Mouse (Mus musculus) G1E (cell line): ENCODE measurements around the gene AU018091.

ENCODE experiments used
- CTCF ChIP-seq: IDR thresholded peaks from 2 replicates; pipeline ENCODE4 v1.5.1; 2012; ENCODE audit warnings: low read depth, low read length, inconsistent platforms, mixed read lengths
- GATA1 ChIP-seq: IDR thresholded peaks from 2 replicates; pipeline ENCODE4 v1.6.1; 2012; ENCODE audit warnings: borderline replicate concordance, low read length, inconsistent platforms, mixed read lengths
- GATA2 ChIP-seq: IDR thresholded peaks from 2 replicates; pipeline ENCODE4 v1.6.1; 2012; ENCODE audit warnings: low read depth, low read length, inconsistent platforms, borderline replicate concordance
- POLR2AphosphoS5 ChIP-seq: IDR thresholded peaks from 2 replicates; pipeline ENCODE4 v1.6.1; 2012; ENCODE audit warnings: low read depth, low read length, inconsistent platforms; ENCODE audit not compliant: insufficient replicate concordance
- TAL1 ChIP-seq: conservative IDR thresholded peaks from 2 replicates; pipeline ENCODE4 v1.6.1; 2012; ENCODE audit warnings: low read depth, low read length, inconsistent platforms, mixed read lengths

DNA sequence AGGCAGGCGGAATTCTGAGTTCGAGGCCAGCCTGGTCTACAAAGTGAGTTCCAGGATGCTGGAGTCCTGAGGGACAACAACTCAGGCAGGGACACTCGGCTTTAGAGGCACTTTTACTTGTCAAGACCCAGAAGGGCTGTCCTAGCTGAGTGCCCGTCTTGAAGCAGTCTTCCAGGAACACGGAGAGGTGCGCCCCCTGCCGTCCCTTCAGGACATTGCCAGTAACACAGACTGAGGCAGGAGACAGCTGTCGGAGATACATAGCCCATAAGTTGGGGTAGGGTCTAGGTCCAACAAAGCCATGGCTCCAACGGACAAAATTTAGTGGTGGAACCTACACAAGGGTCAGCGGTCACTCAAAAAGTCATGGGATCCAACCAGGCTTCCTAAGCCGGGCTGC is 29.9 kb upstream of the AU018091 start:
- TF ChIP-seq CTCF, result no peak
- no peak for TF ChIP-seq POLR2AphosphoS5
- no peak for TF ChIP-seq GATA1
- TF ChIP-seq GATA2, result no peak
- TF ChIP-seq TAL1, result no peak
